Mouse (Mus musculus) kidney, embryonic 16.5 days (tissue): ENCODE measurements around the gene Trp73. TPM values are rescaled to one million over a fixed set of nuclear protein-coding genes. Genes with fewer than 3 reads are reported as not detected.

Experiments used
- ATAC-seq: fragments of 200-750 bp; cut with Nextera tagmentation; 2 replicates; pipeline ENCODE4 v1.8.0; 2017; ENCODE audit warnings: moderate TSS enrichment; ENCODE audit not compliant: low FRiP score, low TSS enrichment
- H3K27ac ChIP-seq: fragments of 300-500 bp; sonication (generic); 2 replicates; pipeline ENCODE4 v1.5.1; 2014; ENCODE audit warnings: low read length
- H3K27me3 ChIP-seq: fragments of 300-500 bp; sonication (generic); 2 replicates; pipeline ENCODE4 v1.6.1; 2014; ENCODE audit warnings: low read length, control low read depth, mixed read lengths; ENCODE audit not compliant: insufficient read depth
- H3K36me3 ChIP-seq: fragments of 300-500 bp; sonication (generic); 2 replicates; pipeline ENCODE4 v1.6.1; 2014; ENCODE audit warnings: low read length, control low read depth, mixed read lengths; ENCODE audit not compliant: insufficient read depth
- H3K4me1 ChIP-seq: fragments of 300-500 bp; sonication (generic); 2 replicates; pipeline ENCODE4 v1.6.1; 2014; ENCODE audit warnings: low read length, control low read depth, mixed read lengths; ENCODE audit not compliant: insufficient read depth
- H3K4me2 ChIP-seq: fragments of 300-500 bp; sonication (generic); replicated peaks from 2 replicates; pipeline ENCODE4 v1.6.1; 2014; ENCODE audit warnings: low read depth, low read length
- H3K4me3 ChIP-seq: fragments of 300-500 bp; sonication (generic); 2 replicates; pipeline ENCODE4 v1.5.1; 2014; ENCODE audit warnings: mild to moderate bottlenecking, low read length
- H3K9ac ChIP-seq: fragments of 300-500 bp; sonication (generic); replicated peaks from 2 replicates; pipeline ENCODE4 v1.6.1; 2014; ENCODE audit warnings: low read length
- H3K9me3 ChIP-seq: fragments of 300-500 bp; sonication (generic); 2 replicates; pipeline ENCODE4 v1.6.1; 2016; ENCODE audit warnings: low read length, control low read depth
- WGBS: fragments of 180-500 bp; shearing (Covaris S2); extraction: QIAGEN DNeasy Blood & Tissue Kit; methylation state at CpG from one replicate; pipeline ENCODE4 v1.1.7; 2014; 5-methylcytosine and 5-hydroxymethylcytosine counted together
- polyA plus RNA-seq: library from polyadenylated mRNA; unstranded; fragments of >200 nt; fragmentation: Nextera tagmentation; extraction: Ambion mirVana; gene quantifications from 2 replicates; pipeline ENCODE4 v1.2.1, GENCODE M21; 2015

The Trp73 gene
- polyA plus RNA-seq: 0.31 and 0.44 TPM in 2 replicates

GRCm38 (mm10) chr4:154140182-154140212, at the start of gene Trp73:
TSS of gene Trp73 (minus strand) at chr4:154140208.
- Histone ChIP-seq H3K27me3 (peaks cover 56% of the 10 kb centered on the region), H3K9ac (peak within 1 kb of the TSS; percentile 64)
- no peak for ATAC-seq

DNA sequence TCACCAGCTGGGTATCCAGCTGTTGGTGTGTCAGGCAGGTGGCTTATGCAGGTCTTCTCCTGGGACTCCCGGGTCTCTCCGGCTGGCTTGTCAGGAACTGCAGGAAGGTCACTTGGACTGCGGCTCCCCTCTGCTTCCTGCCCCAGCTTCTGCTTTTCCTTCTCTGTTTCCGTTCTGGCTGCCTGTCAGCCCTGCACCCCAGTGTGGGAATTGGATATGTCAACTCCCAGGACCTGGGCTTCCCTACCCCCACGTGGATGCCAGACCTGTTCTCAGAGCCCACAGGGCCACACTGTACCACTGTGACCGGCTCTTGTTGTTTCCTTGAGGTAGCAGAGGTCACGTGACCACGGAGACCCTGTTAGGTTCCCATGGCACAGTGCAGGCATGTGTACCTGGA, 48.9 kb upstream of the Trp73 start:
- WGBS: 45% methylated on average over 8 of the region's 8 CpGs
- no peaks in the 10 kb centered on the region for H3K36me3 ChIP-seq
- H3K4me2 ChIP-seq: no peak overlapping the region
- H3K27ac ChIP-seq: no peak overlapping the region
- no peaks in the 10 kb centered on the region for H3K27me3 ChIP-seq
- no peaks in the 10 kb centered on the region for H3K9me3 ChIP-seq
- H3K9ac ChIP-seq: no peak overlapping the region
- peak; percentile 29; the same call in 1 of the 2 replicates for ATAC-seq
- H3K4me1 ChIP-seq: peaks cover 5% of the 10 kb centered on the region; the same call in 1 of the 2 replicates
- H3K4me3 ChIP-seq: no peak overlapping the region

More at GRCm38 (mm10) chr4:154140182-154140212, at the start of gene Trp73:
- Histone ChIP-seq H3K4me3 (peak within 1 kb of the TSS; percentile 55), H3K27ac (no peak within 1 kb of the TSS), H3K36me3 (no peaks in the 10 kb centered on the region), H3K4me1 (peaks cover 39% of the 10 kb centered on the region), H3K9me3 (no peaks in the 10 kb centered on the region), H3K4me2 (peak within 1 kb of the TSS; percentile 95)
- 0% methylated on average over 4 of the region's 4 CpGs for WGBS

- Histone ChIP-seq H3K36me3 (no peaks in the 10 kb centered on the region), H3K9me3 (no peaks in the 10 kb centered on the region), H3K27ac (no peak overlapping the region), H3K27me3 (no peaks in the 10 kb centered on the region), H3K4me3 (no peak overlapping the region), H3K9ac (no peak overlapping the region), H3K4me1 (peaks cover 5% of the 10 kb centered on the region; the same call in 1 of the 2 replicates), H3K4me2 (no peak overlapping the region)
- 48% methylated on average over 11 of the region's 11 CpGs for WGBS
- ATAC-seq: no peak
Observed at GRCm38 (mm10) chr4:154186002-154186537, 46.1 kb upstream of the Trp73 start.

DNA sequence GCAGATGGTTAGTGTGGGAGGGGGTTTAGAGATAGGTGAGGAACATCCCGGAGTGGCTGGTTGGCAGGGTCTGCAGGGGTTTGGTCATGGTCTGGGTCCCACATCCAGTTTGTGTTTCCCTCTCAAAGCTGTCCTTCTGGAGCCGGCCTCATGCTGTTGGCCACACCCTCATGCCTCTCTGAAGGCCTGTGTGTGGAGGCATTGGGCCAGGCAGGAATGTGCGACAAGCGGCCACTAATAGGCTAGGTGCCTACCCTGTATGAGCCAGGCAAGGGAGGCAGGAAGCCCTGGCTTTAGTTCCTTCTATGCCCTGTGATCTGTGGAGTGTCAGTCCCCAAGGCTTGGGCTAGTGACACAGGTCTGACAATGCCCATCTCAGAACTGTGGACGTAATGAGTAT, 45.0 kb upstream of the Trp73 start:
- Histone ChIP-seq H3K36me3 (no peaks in the 10 kb centered on the region), H3K9ac (no peak overlapping the region), H3K27me3 (no peaks in the 10 kb centered on the region), H3K27ac (no peak overlapping the region), H3K9me3 (no peaks in the 10 kb centered on the region), H3K4me2 (no peak overlapping the region), H3K4me1 (peaks cover 5% of the 10 kb centered on the region; the same call in 1 of the 2 replicates), H3K4me3 (no peak overlapping the region)
- no peak for ATAC-seq
- 75% methylated on average over 5 of the region's 5 CpGs for WGBS

GRCm38 (mm10) chr4:154183566-154183965, 43.6 kb upstream of the Trp73 start:
- no peak overlapping the region for H3K27ac ChIP-seq
- no peaks in the 10 kb centered on the region for H3K4me1 ChIP-seq
- no peak overlapping the region for H3K9ac ChIP-seq
- 64% methylated on average over 5 of the region's 5 CpGs for WGBS
- H3K27me3 ChIP-seq: no peaks in the 10 kb centered on the region
- no peaks in the 10 kb centered on the region for H3K9me3 ChIP-seq
- H3K4me3 ChIP-seq: no peak overlapping the region
- ATAC-seq: no peak
- H3K36me3 ChIP-seq: no peaks in the 10 kb centered on the region
- no peak overlapping the region for H3K4me2 ChIP-seq

DNA sequence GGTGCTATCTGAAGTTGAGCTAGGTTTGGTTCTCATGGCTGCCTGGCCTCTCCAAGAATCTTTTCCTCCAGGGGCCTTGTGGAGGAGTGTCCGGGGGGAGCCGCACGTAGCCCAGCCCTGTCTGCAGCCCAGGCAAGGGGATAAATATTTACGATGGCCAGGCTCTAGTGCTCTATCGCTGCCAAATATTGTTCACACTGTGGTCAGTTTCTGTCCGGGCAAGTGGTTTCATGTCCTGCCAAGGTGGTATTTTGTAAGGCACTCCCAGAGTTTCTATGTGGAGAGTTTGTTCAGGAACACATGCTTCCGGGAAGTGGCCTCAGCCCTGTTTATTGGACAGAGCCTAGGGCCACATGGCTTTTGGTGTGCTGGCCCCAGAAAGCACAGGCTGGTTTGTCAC, 41.0 kb upstream of the Trp73 start:
- H3K27me3 ChIP-seq: no peaks in the 10 kb centered on the region

GRCm38 (mm10) chr4:154177257-154177656, 37.2 kb upstream of the Trp73 start:
- Histone ChIP-seq H3K36me3 (no peaks in the 10 kb centered on the region), H3K4me1 (no peaks in the 10 kb centered on the region), H3K9ac (no peak overlapping the region), H3K27ac (no peak overlapping the region), H3K27me3 (peaks cover 10% of the 10 kb centered on the region; the same call in 1 of the 2 replicates), H3K4me3 (no peak overlapping the region), H3K4me2 (no peak overlapping the region), H3K9me3 (no peaks in the 10 kb centered on the region)
- WGBS: 59% methylated on average over 8 of the region's 8 CpGs
- 0 out of 2 replicates have a peak, but pooled peaks have one; percentile 16 for ATAC-seq

More for the DNA sequence above, 41.0 kb upstream of the Trp73 start:
- Histone ChIP-seq H3K9me3 (no peaks in the 10 kb centered on the region), H3K27ac (no peak overlapping the region), H3K9ac (no peak overlapping the region), H3K36me3 (no peaks in the 10 kb centered on the region), H3K4me3 (no peak overlapping the region), H3K4me2 (no peak overlapping the region), H3K4me1 (no peaks in the 10 kb centered on the region)
- 35% methylated on average over 7 of the region's 7 CpGs for WGBS
- ATAC-seq: no peak

- Histone ChIP-seq H3K27me3 (peaks cover 50% of the 10 kb centered on the region), H3K27ac (no peak overlapping the region), H3K9ac (no peak overlapping the region), H3K4me2 (peak overlapping the region; percentile 95), H3K4me3 (peak overlapping the region; percentile 62; the same call in 1 of the 2 replicates), H3K4me1 (peaks cover 16% of the 10 kb centered on the region), H3K9me3 (no peaks in the 10 kb centered on the region), H3K36me3 (no peaks in the 10 kb centered on the region)
- ATAC-seq: no peak
- WGBS: 39% methylated on average over 13 of the region's 13 CpGs
Observed at GRCm38 (mm10) chr4:154171931-154172604, 32.1 kb upstream of the Trp73 start.

- peak overlapping the region; percentile 61 for H3K9ac ChIP-seq
- no peaks in the 10 kb centered on the region for H3K9me3 ChIP-seq
- H3K27me3 ChIP-seq: peaks cover 50% of the 10 kb centered on the region
- peak overlapping the region; percentile 95 for H3K4me2 ChIP-seq
- H3K4me1 ChIP-seq: peaks cover 16% of the 10 kb centered on the region
- no peaks in the 10 kb centered on the region for H3K36me3 ChIP-seq
- no peak overlapping the region for H3K27ac ChIP-seq
- peak; percentile 11 for ATAC-seq
- H3K4me3 ChIP-seq: peak overlapping the region; percentile 62
- WGBS: 1% methylated on average over 36 of the region's 37 CpGs
Observed at GRCm38 (mm10) chr4:154171151-154171930, 31.3 kb upstream of the Trp73 start.
